ENCODE assay signal across 9 mouse cellular contexts in genomic region chr19:25395035-25395434, GRCm38 (mm10).
DNase-seq lines count a peak whose midpoint lies in the region; ATAC-seq and TF ChIP-seq lines count a peak whose summit lies in the region.
"Had no signal": no experiment of that assay in that cellular context is flagged by ENCODE, and none has a peak within 500 bp of the region (broad histone marks: within the 10 kb centered on the region; RNA-seq: fewer than 3 reads in every experiment).

No protein-coding gene starts in this region.

- peak; percentile 73 for DNase-seq in kidney, adult 2 months
- no peak for DNase-seq in kidney, adult 11 months
- peak; percentile 67 to 74 for DNase-seq in kidney, postnatal 25 days
- no peak for DNase-seq in midbrain, embryonic 11.5 days (ENCODE audit: low spot score, missing footprints)
- DNase-seq in thymus, postnatal 36 days, result no peak
- no peak for DNase-seq in urinary bladder, postnatal 25 days (ENCODE audit: low spot score)

- H3K27me3 ChIP-seq in kidney, adult 2 months (replicated peaks; ENCODE audit: control insufficient read depth, insufficient read depth, low read length), result no peaks in the 10 kb centered on the region
- H3K27me3 ChIP-seq in embryonic facial prominence, embryonic 13.5 days, result no peaks in the 10 kb centered on the region
- H3K27me3 ChIP-seq in heart, embryonic 14.5 days (ENCODE audit: control insufficient read depth, insufficient read depth, low read length), result no peaks in the 10 kb centered on the region
- H3K27me3 ChIP-seq in midbrain, embryonic 11.5 days (ENCODE audit: control insufficient read depth, insufficient read depth, low read length), result peaks cover 2% of the 10 kb centered on the region; the same call in 1 of the 2 replicates

- 0 out of 2 replicates have a peak, but pooled peaks have one; percentile 37 for ATAC-seq in embryonic facial prominence, embryonic 13.5 days (ENCODE audit: insufficient number of reproducible peaks, insufficient read depth, low FRiP score, low TSS enrichment, low read depth)
- ATAC-seq in heart, embryonic 14.5 days (ENCODE audit: insufficient number of reproducible peaks, insufficient read depth, low FRiP score, low read depth), result peak; percentile 58; the same call in 1 of the 2 replicates
- peak; percentile 82 for ATAC-seq in midbrain, embryonic 11.5 days (ENCODE audit: low FRiP score)

- peak overlapping the region; percentile 41 for H3K4me2 ChIP-seq in embryonic facial prominence, embryonic 13.5 days
- peak overlapping the region; percentile 58 for H3K4me2 ChIP-seq in heart, embryonic 14.5 days (ENCODE audit: low read length)
- H3K4me2 ChIP-seq in midbrain, embryonic 11.5 days, result peak overlapping the region; percentile 7; the same call in 1 of the 2 replicates
- H3K4me2 ChIP-seq: liver, embryonic 15.5 days had no signal

- no peaks in the 10 kb centered on the region for H3K36me3 ChIP-seq in kidney, adult 2 months (ENCODE audit: control insufficient read depth, insufficient read depth, low read length)
- no peaks in the 10 kb centered on the region for H3K36me3 ChIP-seq in embryonic facial prominence, embryonic 13.5 days
- H3K36me3 ChIP-seq in heart, embryonic 14.5 days (ENCODE audit: control insufficient read depth, insufficient read depth, low read length), result no peaks in the 10 kb centered on the region
- no peaks in the 10 kb centered on the region for H3K36me3 ChIP-seq in midbrain, embryonic 11.5 days (ENCODE audit: control insufficient read depth, insufficient read depth, low read length)
- H3K36me3 ChIP-seq: liver, embryonic 15.5 days had no signal

- WGBS in kidney, adult 2 months, result 32% methylated on average over 10 of the region's 10 CpGs
- WGBS in embryonic facial prominence, embryonic 13.5 days, result 12% methylated on average over 10 of the region's 10 CpGs
- WGBS in heart, embryonic 14.5 days, result 10% methylated on average over 10 of the region's 10 CpGs
- 16% methylated on average over 10 of the region's 10 CpGs for WGBS in midbrain, embryonic 11.5 days

- no peak for TF ChIP-seq POLR2A in kidney, adult 2 months (IDR thresholded peaks at IDR 0.05; ENCODE audit: low read depth, low read length)

- H3K9me3 ChIP-seq in embryonic facial prominence, embryonic 13.5 days, result 0 out of 2 replicates have a peak, but pooled peaks cover 3% of the 10 kb centered on the region
- H3K9me3 ChIP-seq in heart, embryonic 14.5 days (ENCODE audit: control insufficient read depth, low read length), result 0 out of 2 replicates have a peak, but pooled peaks cover 3% of the 10 kb centered on the region
- 0 out of 2 replicates have a peak, but pooled peaks cover 4% of the 10 kb centered on the region for H3K9me3 ChIP-seq in midbrain, embryonic 11.5 days (ENCODE audit: control insufficient read depth, low read length)
- H3K9me3 ChIP-seq: liver, embryonic 15.5 days had no signal

- TF ChIP-seq CTCF in kidney, adult 2 months (conservative IDR thresholded peaks at IDR 0.05; ENCODE audit: insufficient read depth, insufficient read length, low read depth, low read length), result no peak

- H3K4me3 ChIP-seq in kidney, adult 2 months (ENCODE audit: insufficient read depth, low read depth, low read length), result no peak overlapping the region
- 0 out of 2 replicates have a peak overlapping the region, but pooled peaks have one; percentile 7 for H3K4me3 ChIP-seq in embryonic facial prominence, embryonic 13.5 days
- H3K4me3 ChIP-seq in heart, embryonic 14.5 days (ENCODE audit: control insufficient read depth in 1 of 2, insufficient read depth in 1 of 2, low read depth in 1 of 2, low read length in 2 of 2), result peak overlapping the region in 1 of 2 experiments; percentile 8; a peak in 1 of 4 replicates
- H3K4me3 ChIP-seq in midbrain, embryonic 11.5 days (ENCODE audit: low read depth, low read length), result no peak overlapping the region
- H3K4me3 ChIP-seq: liver, embryonic 15.5 days had no signal

- peaks cover 8% of the 10 kb centered on the region for H3K4me1 ChIP-seq in kidney, adult 2 months (ENCODE audit: control insufficient read depth, insufficient read depth, low read length)
- H3K4me1 ChIP-seq in embryonic facial prominence, embryonic 13.5 days, result peaks cover 41% of the 10 kb centered on the region
- H3K4me1 ChIP-seq in heart, embryonic 14.5 days (ENCODE audit: control insufficient read depth in 2 of 2, insufficient read depth in 2 of 2, low read length in 2 of 2), result peaks cover 21 to 54% of the 10 kb centered on the region in 2 experiments
- H3K4me1 ChIP-seq in midbrain, embryonic 11.5 days (ENCODE audit: control insufficient read depth, insufficient read depth, low read length), result peaks cover 24% of the 10 kb centered on the region

- H3K9ac ChIP-seq in embryonic facial prominence, embryonic 13.5 days, result 0 out of 2 replicates have a peak overlapping the region, but pooled peaks have one; percentile 44
- H3K9ac ChIP-seq in heart, embryonic 14.5 days (ENCODE audit: low read length), result peak overlapping the region; percentile 61
- H3K9ac ChIP-seq in midbrain, embryonic 11.5 days (ENCODE audit: low read length), result no peak overlapping the region
- H3K9ac ChIP-seq: liver, embryonic 15.5 days had no signal

- H3K27ac ChIP-seq in kidney, adult 2 months (ENCODE audit: insufficient read depth, low read depth, low read length), result peak overlapping the region; percentile 40
- peak overlapping the region; percentile 85 for H3K27ac ChIP-seq in embryonic facial prominence, embryonic 13.5 days
- H3K27ac ChIP-seq in heart, embryonic 14.5 days (replicated peaks in 1 of 2; ENCODE audit: control insufficient read depth in 1 of 2, insufficient read depth in 1 of 2, low read depth in 2 of 2, low read length in 2 of 2), result peak overlapping the region; percentile 69 to 89
- peak overlapping the region; percentile 59 for H3K27ac ChIP-seq in midbrain, embryonic 11.5 days (ENCODE audit: low read depth, low read length)
- H3K27ac ChIP-seq: liver, embryonic 15.5 days had no signal

Comparison
In these comparisons a context has a peak if more than half of its experiments do, and no peak if none do; other contexts are left out.
1. DNase-seq: peak in kidney, adult 2 months (single experiment) and kidney, postnatal 25 days (2 of 2); none in kidney, adult 11 months (single experiment), midbrain, embryonic 11.5 days (single experiment), thymus, postnatal 36 days (0 of 2) and urinary bladder, postnatal 25 days (single experiment).
2. H3K4me2 ChIP-seq: peak in every context shown above with its lines; median percentile 58 in heart, embryonic 14.5 days; 41 in embryonic facial prominence, embryonic 13.5 days; 7 in midbrain, embryonic 11.5 days.
3. Peak in every context shown above with its lines, with median percentiles within 50 percentile points of each other: H3K27ac ChIP-seq and ATAC-seq.